Mouse (Mus musculus): Measurements from ENCODE around the gene Ski. TPM values are rescaled to one million over a fixed set of nuclear protein-coding genes. Genes with fewer than 3 reads are reported as not detected.

Gene Ski
- polyA plus RNA-seq, 1 experiment: 20.2 TPM

GRCm38 (mm10) chr4:155184248-155185070, 37.9 kb downstream of the Ski start:
- Histone ChIP-seq H3K4me1 (ENCODE audit: control insufficient read depth, insufficient read depth, insufficient read length, low read length) (peaks cover 56% of the 10 kb centered on the region), H3K4me3 (ENCODE audit: insufficient read depth, low read depth, low read length) (no peak overlapping the region), H3K27ac (replicated peaks; ENCODE audit: low read depth, low read length) (no peak overlapping the region)

DNA sequence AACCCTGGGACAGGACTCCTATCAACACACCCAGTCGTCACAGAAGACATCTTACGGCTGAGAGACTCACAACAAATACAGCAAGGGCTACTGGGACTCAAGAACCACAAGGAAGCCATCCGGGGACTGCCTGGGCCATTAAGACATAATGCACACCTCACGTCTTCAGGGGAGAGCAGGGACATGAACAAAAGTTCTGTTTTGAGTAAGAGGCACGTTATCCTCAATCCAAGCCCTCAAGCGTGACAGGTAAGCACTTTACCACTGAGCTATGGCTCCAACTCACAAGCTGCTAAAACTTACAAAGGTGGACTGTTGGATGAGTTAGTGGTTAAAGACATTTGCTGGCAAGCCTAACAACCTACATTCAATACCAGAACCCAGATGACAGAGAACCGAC, 39.2 kb downstream of the Ski start:
- Histone ChIP-seq H3K27ac (replicated peaks; ENCODE audit: low read depth, low read length) (no peak overlapping the region), H3K4me1 (ENCODE audit: control insufficient read depth, insufficient read depth, insufficient read length, low read length) (peaks cover 55% of the 10 kb centered on the region), H3K4me3 (ENCODE audit: insufficient read depth, low read depth, low read length) (no peak overlapping the region)

GRCm38 (mm10) chr4:155178981-155179512, 43.3 kb downstream of the Ski start:
- no peak overlapping the region for H3K4me3 ChIP-seq (ENCODE audit: insufficient read depth, low read depth, low read length)
- peak overlapping the region; percentile 69 for H3K27ac ChIP-seq (replicated peaks; ENCODE audit: low read depth, low read length)
- peaks cover 58% of the 10 kb centered on the region for H3K4me1 ChIP-seq (ENCODE audit: control insufficient read depth, insufficient read depth, insufficient read length, low read length)

GRCm38 (mm10) chr4:155178274-155178673, 44.1 kb downstream of the Ski start:
- Histone ChIP-seq H3K4me3 (ENCODE audit: insufficient read depth, low read depth, low read length) (peak overlapping the region; percentile 20; the same call in 1 of the 2 replicates), H3K27ac (replicated peaks; ENCODE audit: low read depth, low read length) (peak overlapping the region; percentile 69), H3K4me1 (ENCODE audit: control insufficient read depth, insufficient read depth, insufficient read length, low read length) (peaks cover 61% of the 10 kb centered on the region)

- H3K4me1 ChIP-seq (ENCODE audit: control insufficient read depth, insufficient read depth, insufficient read length, low read length): peaks cover 73% of the 10 kb centered on the region
- H3K4me3 ChIP-seq (ENCODE audit: insufficient read depth, low read depth, low read length): no peak overlapping the region
Measured at GRCm38 (mm10) chr4:155176210-155176609, 46.2 kb downstream of the Ski start.

GRCm38 (mm10) chr4:155173822-155174785, 48.3 kb downstream of the Ski start:
- Histone ChIP-seq H3K4me1 (ENCODE audit: control insufficient read depth, insufficient read depth, insufficient read length, low read length) (peaks cover 80% of the 10 kb centered on the region), H3K4me3 (ENCODE audit: insufficient read depth, low read depth, low read length) (no peak overlapping the region), H3K27ac (replicated peaks; ENCODE audit: low read depth, low read length) (peak overlapping the region; percentile 66)

More at GRCm38 (mm10) chr4:155176210-155176609, 46.2 kb downstream of the Ski start:
- 0 out of 2 replicates have a peak overlapping the region, but pooled peaks have one; percentile 20 for H3K27ac ChIP-seq (replicated peaks; ENCODE audit: low read depth, low read length)

DNA sequence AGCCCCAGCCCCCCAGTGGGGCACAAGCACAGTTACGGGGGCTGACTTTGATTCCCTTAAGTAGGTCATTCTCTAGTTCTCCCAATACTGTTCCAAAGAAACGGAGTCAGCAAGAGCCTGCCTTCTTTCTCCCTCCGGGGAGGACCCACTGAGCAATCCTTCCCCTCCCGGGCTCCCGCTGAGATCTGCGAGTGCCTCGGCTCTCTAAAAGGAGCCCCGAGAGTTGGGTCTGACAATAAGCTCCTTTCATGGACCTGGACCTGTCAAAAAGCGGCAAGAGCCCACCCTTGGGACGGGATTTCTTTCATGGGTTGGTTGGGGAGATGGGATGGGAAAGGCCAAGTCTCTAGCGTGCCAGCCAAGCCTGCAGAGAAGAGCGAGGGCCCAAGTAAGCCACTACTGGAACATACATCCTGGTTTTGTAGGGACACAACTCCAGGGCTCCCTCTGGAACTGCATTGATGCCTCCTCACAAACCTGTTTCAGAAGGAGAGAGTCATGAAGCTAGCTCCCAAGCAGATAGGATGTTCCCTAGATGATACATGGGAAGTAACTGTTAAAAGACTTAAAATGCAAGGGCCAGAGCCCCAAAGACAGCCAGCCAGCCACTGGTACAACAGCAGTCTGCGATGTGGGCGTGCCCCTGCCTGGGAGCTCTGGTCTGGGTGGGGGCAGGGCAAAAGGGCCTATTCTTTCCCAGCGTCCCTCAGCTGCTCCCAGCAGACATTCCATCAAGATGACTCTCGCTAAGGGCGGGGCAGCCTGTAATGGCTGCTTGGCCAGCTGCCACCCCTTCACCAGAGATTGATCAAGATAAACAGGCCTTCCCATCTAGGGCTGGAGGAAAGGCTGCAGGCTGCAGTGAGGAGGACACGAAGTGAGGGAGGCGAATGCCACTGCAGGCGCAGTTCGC, 49.2 kb downstream of the Ski start:
- Histone ChIP-seq H3K4me1 (ENCODE audit: control insufficient read depth, insufficient read depth, insufficient read length, low read length) (peaks cover 80% of the 10 kb centered on the region), H3K4me3 (ENCODE audit: insufficient read depth, low read depth, low read length) (no peak overlapping the region), H3K27ac (replicated peaks; ENCODE audit: low read depth, low read length) (peak overlapping the region; percentile 72)

GRCm38 (mm10) chr4:155171961-155172533, 50.3 kb downstream of the Ski start:
- Histone ChIP-seq H3K27ac (replicated peaks; ENCODE audit: low read depth, low read length) (peak overlapping the region; percentile 72), H3K4me3 (ENCODE audit: insufficient read depth, low read depth, low read length) (no peak overlapping the region), H3K4me1 (ENCODE audit: control insufficient read depth, insufficient read depth, insufficient read length, low read length) (peaks cover 77% of the 10 kb centered on the region)

GRCm38 (mm10) chr4:155170614-155171212, 51.7 kb downstream of the Ski start:
- Histone ChIP-seq H3K4me3 (ENCODE audit: insufficient read depth, low read depth, low read length) (no peak overlapping the region), H3K27ac (replicated peaks; ENCODE audit: low read depth, low read length) (peak overlapping the region; percentile 32), H3K4me1 (ENCODE audit: control insufficient read depth, insufficient read depth, insufficient read length, low read length) (peaks cover 75% of the 10 kb centered on the region)

GRCm38 (mm10) chr4:155168835-155169252, 53.5 kb downstream of the Ski start:
- no peak overlapping the region for H3K27ac ChIP-seq (replicated peaks; ENCODE audit: low read depth, low read length)
- peaks cover 74% of the 10 kb centered on the region for H3K4me1 ChIP-seq (ENCODE audit: control insufficient read depth, insufficient read depth, insufficient read length, low read length)
- H3K4me3 ChIP-seq (ENCODE audit: insufficient read depth, low read depth, low read length): no peak overlapping the region

- H3K4me1 ChIP-seq (ENCODE audit: control insufficient read depth, insufficient read depth, insufficient read length, low read length): peaks cover 75% of the 10 kb centered on the region
Measured at GRCm38 (mm10) chr4:155165861-155166260, 56.5 kb downstream of the Ski start.

GRCm38 (mm10) chr4:155164550-155164949, 57.8 kb downstream of the Ski start:
- H3K4me3 ChIP-seq (ENCODE audit: insufficient read depth, low read depth, low read length): no peak overlapping the region
- H3K4me1 ChIP-seq (ENCODE audit: control insufficient read depth, insufficient read depth, insufficient read length, low read length): peaks cover 76% of the 10 kb centered on the region
- peak overlapping the region; percentile 56 for H3K27ac ChIP-seq (replicated peaks; ENCODE audit: low read depth, low read length)

More at GRCm38 (mm10) chr4:155165861-155166260, 56.5 kb downstream of the Ski start:
- Histone ChIP-seq H3K4me3 (ENCODE audit: insufficient read depth, low read depth, low read length) (no peak overlapping the region), H3K27ac (replicated peaks; ENCODE audit: low read depth, low read length) (no peak overlapping the region; the same call in 1 of the 2 replicates)

GRCm38 (mm10) chr4:155163685-155164084, 58.7 kb downstream of the Ski start:
- H3K27ac ChIP-seq (replicated peaks; ENCODE audit: low read depth, low read length): peak overlapping the region; percentile 29
- H3K4me1 ChIP-seq (ENCODE audit: control insufficient read depth, insufficient read depth, insufficient read length, low read length): peaks cover 69% of the 10 kb centered on the region
- no peak overlapping the region for H3K4me3 ChIP-seq (ENCODE audit: insufficient read depth, low read depth, low read length)
